Mouse (Mus musculus) cerebellum, postnatal 25 days (tissue): Measurements from ENCODE around the gene Vps50.

Source experiments
- DNase-seq, 2 experiments: peaks; one replicate each; pipeline ENCODE4 v3.0.0; 2021; ENCODE audit warnings: mixed read lengths in 2 of 2

The Vps50 gene

GRCm38 (mm10) chr6:3498162-3498848, at the start of gene Vps50, which contains the start of gene Hepacam2:
Gene Vps50 (plus strand): TSS chr6:3498382.
Gene Hepacam2 (minus strand): TSS chr6:3498298.
- DNase-seq = peak; percentile 86 to 92

- DNase-seq = peak; percentile 7 to 15
These were observed 43.8 kb upstream of the Vps50 start for GRCm38 (mm10) chr6:3454421-3454820.

- peak; percentile 3 to 16 for DNase-seq
These were observed 42.1 kb upstream of the Vps50 start for GRCm38 (mm10) chr6:3455944-3456536.

GRCm38 (mm10) chr6:3463026-3463425, 35.2 kb upstream of the Vps50 start:
- DNase-seq = no peak

GRCm38 (mm10) chr6:3463594-3463993, 34.6 kb upstream of the Vps50 start:
- DNase-seq = no peak

GRCm38 (mm10) chr6:3468627-3469026, 29.6 kb upstream of the Vps50 start:
- no peak for DNase-seq

- DNase-seq = no peak
These were observed 27.5 kb upstream of the Vps50 start for GRCm38 (mm10) chr6:3470706-3471105.

- no peak for DNase-seq
These were observed 21.9 kb upstream of the Vps50 start for GRCm38 (mm10) chr6:3476299-3476698.

GRCm38 (mm10) chr6:3479853-3480252, 18.3 kb upstream of the Vps50 start:
- no peak for DNase-seq

GRCm38 (mm10) chr6:3481705-3482104, 16.5 kb upstream of the Vps50 start:
- no peak for DNase-seq

GRCm38 (mm10) chr6:3485133-3485532, 13.0 kb upstream of the Vps50 start:
- no peak for DNase-seq

- DNase-seq = no peak
These were observed 10.8 kb upstream of the Vps50 start for GRCm38 (mm10) chr6:3487355-3487754.

- no peak for DNase-seq
These were observed 3.9 kb upstream of the Vps50 start for GRCm38 (mm10) chr6:3494285-3494684.

- peak in 1 of 2 experiments; percentile 56 for DNase-seq
These were observed 2.0 kb upstream of the Vps50 start for GRCm38 (mm10) chr6:3496210-3496609.

GRCm38 (mm10) chr6:3500286-3500685, 2.1 kb downstream of the Vps50 start:
- DNase-seq = no peak

GRCm38 (mm10) chr6:3505289-3505688, 7.1 kb downstream of the Vps50 start:
- no peak for DNase-seq

GRCm38 (mm10) chr6:3507078-3507477, 8.9 kb downstream of the Vps50 start:
- DNase-seq = no peak

- DNase-seq = peak; percentile 28 to 53
These were observed 10.0 kb downstream of the Vps50 start for GRCm38 (mm10) chr6:3508151-3508550.

GRCm38 (mm10) chr6:3509782-3510181, 11.6 kb downstream of the Vps50 start:
- no peak for DNase-seq

- DNase-seq = peak in 1 of 2 experiments; percentile 15
These were observed 12.9 kb downstream of the Vps50 start for GRCm38 (mm10) chr6:3511116-3511515.

GRCm38 (mm10) chr6:3511612-3512011, 13.4 kb downstream of the Vps50 start:
- peak; percentile 41 to 55 for DNase-seq

- DNase-seq = peak; percentile 41 to 64
These were observed 14.4 kb downstream of the Vps50 start for GRCm38 (mm10) chr6:3512611-3513010.

- DNase-seq = no peak
These were observed 30.0 kb downstream of the Vps50 start for GRCm38 (mm10) chr6:3528198-3528597.

GRCm38 (mm10) chr6:3531445-3531844, 33.3 kb downstream of the Vps50 start:
- no peak for DNase-seq

GRCm38 (mm10) chr6:3536048-3536447, 37.9 kb downstream of the Vps50 start:
- no peak for DNase-seq
